Mouse (Mus musculus): Measurements from ENCODE around the gene Gsg1. TPM values are rescaled to one million over a fixed set of nuclear protein-coding genes. Genes with fewer than 3 reads are reported as not detected.

The Gsg1 gene
- polyA plus RNA-seq, 1 experiment from 2014 or later, result 3.2 TPM

DNA sequence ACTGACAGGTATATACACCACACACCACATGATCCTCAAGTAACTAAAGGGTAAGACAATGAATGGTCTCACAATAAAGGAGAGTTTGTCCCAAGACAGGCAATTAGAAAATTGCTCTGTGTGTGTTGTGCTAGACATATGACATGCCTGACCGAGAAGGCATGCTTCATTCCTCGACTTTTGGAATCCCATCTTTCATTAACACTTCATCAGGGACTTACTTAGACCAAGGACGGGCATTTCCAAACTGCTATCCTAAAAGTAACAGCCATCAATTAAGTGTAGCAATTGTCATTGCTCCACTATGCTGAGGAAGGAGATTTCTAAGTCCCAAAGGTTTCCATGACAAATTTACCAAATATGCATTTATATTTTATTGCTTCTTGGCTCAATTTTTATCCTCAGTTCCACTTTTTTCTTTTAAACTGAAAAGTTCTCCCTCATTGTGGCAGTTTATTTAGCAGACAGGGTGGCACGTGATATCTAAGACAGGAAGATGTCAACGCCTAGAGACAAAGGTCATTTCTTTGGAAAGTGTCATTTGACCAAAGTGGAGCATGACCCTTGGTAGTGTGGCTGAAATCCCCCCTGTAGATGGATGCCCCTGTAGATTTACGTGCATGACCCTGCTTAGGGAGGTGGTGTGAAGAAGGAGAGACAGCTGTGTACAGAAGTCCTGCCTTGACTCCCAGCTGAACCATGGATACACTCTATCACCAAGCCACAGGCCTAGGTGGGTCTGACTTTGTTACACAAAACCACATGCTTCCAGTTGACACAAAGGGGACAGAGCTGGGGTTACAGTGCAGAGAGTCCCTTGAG, 22.5 kb upstream of the Gsg1 start:
- ATAC-seq (ENCODE audit: insufficient number of reproducible peaks, low FRiP score, low TSS enrichment, low read depth), result no peak
- Histone ChIP-seq H3K27me3 (no peaks in the 10 kb centered on the region), H3K27ac (no peak overlapping the region), H3K4me1 (peaks cover 11% of the 10 kb centered on the region), H3K4me2 (no peak overlapping the region), H3K36me3 (no peaks in the 10 kb centered on the region), H3K4me3 (no peak overlapping the region), H3K9me3 (no peaks in the 10 kb centered on the region), H3K9ac (no peak overlapping the region)
- WGBS, result 56% methylated on average over 6 of the region's 6 CpGs

DNA sequence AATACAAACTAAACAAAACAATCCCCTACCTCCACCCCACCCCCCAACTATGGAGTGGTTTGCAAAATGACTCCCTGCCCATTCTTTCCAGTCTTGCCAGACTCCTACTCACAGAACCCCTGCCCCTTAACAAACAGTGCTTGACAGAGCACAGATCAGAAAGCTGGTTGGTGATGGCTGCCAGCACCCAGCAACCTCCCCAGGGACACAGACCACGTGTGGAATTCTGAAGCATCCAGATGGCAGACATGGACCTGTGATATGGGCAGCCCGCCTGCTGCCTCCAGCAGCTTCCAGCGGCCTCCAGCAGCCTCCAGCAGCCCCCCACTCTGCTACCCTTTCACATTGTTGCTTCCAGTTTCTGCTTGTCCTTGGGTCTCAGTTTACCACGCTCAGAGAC, 21.1 kb upstream of the Gsg1 start:
- Histone ChIP-seq H3K4me1 (peaks cover 10% of the 10 kb centered on the region), H3K36me3 (no peaks in the 10 kb centered on the region), H3K4me2 (no peak overlapping the region), H3K9ac (no peak overlapping the region), H3K27me3 (no peaks in the 10 kb centered on the region), H3K9me3 (no peaks in the 10 kb centered on the region), H3K27ac (no peak overlapping the region), H3K4me3 (no peak overlapping the region)
- 68% methylated on average over 4 of the region's 4 CpGs for WGBS
- ATAC-seq (ENCODE audit: insufficient number of reproducible peaks, low FRiP score, low TSS enrichment, low read depth), result no peak

DNA sequence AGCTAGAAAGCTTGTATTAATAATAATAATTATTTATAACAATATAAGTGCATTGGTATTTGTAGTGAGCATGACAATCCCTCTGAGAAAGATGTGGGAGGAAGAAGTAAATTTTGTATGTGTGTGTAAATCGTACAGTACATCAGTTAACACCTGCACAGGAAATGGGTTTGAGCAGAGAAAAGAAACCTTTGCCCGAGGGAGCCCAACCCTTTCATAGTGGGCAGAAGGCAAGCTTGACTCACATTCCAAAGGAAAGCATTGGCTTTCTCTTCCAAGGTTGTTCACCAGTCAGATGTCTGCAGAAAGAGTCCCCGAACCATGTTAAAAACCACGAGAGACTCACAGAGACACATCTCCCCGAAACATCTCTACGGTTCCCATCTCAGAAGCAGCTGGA, 18.9 kb upstream of the Gsg1 start:
- H3K9me3 ChIP-seq, result no peaks in the 10 kb centered on the region
- H3K4me2 ChIP-seq, result no peak overlapping the region
- no peaks in the 10 kb centered on the region for H3K36me3 ChIP-seq
- H3K27me3 ChIP-seq, result no peaks in the 10 kb centered on the region
- 0 out of 2 replicates have a peak, but pooled peaks cover 2% of the 10 kb centered on the region for H3K4me1 ChIP-seq
- WGBS, result 70% methylated on average over 6 of the region's 6 CpGs
- H3K27ac ChIP-seq, result no peak overlapping the region
- H3K4me3 ChIP-seq, result no peak overlapping the region
- ATAC-seq (ENCODE audit: insufficient number of reproducible peaks, low FRiP score, low TSS enrichment, low read depth), result no peak
- H3K9ac ChIP-seq, result no peak overlapping the region

GRCm38 (mm10) chr6:135271761-135272160, 17.6 kb upstream of the Gsg1 start:
- Histone ChIP-seq H3K9ac (no peak overlapping the region), H3K4me3 (no peak overlapping the region), H3K27me3 (no peaks in the 10 kb centered on the region), H3K4me1 (0 out of 2 replicates have a peak, but pooled peaks cover 2% of the 10 kb centered on the region), H3K9me3 (no peaks in the 10 kb centered on the region), H3K36me3 (no peaks in the 10 kb centered on the region), H3K27ac (no peak overlapping the region), H3K4me2 (no peak overlapping the region)
- 67% methylated on average over 2 of the region's 2 CpGs for WGBS
- no peak for ATAC-seq (ENCODE audit: insufficient number of reproducible peaks, low FRiP score, low TSS enrichment, low read depth)

GRCm38 (mm10) chr6:135269626-135270025, 15.5 kb upstream of the Gsg1 start:
- Histone ChIP-seq H3K27me3 (no peaks in the 10 kb centered on the region), H3K4me2 (no peak overlapping the region), H3K9ac (no peak overlapping the region), H3K36me3 (no peaks in the 10 kb centered on the region), H3K9me3 (no peaks in the 10 kb centered on the region), H3K4me3 (no peak overlapping the region), H3K27ac (no peak overlapping the region), H3K4me1 (0 out of 2 replicates have a peak, but pooled peaks cover 2% of the 10 kb centered on the region)
- 43% methylated on average over 6 of the region's 6 CpGs for WGBS
- ATAC-seq (ENCODE audit: insufficient number of reproducible peaks, low FRiP score, low TSS enrichment, low read depth), result no peak

DNA sequence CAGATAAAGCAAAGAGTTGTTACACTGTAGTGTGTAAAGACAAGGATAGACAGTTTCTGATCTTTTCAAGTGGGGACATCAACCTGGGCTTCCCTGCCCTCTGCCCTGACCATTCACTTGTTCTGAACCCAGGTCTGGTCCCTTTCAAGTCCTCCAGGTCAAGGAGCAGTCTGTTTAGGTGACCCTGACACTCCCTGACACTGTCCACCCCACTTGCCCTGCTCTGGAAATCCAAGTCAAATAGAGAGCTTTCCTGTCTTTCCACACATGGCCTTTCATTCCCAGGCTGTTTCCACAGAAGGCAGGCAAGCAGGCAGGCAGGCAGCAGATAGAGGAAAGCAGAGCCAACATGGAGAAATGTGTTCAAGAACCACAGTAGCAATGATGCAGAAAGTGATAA, 14.2 kb upstream of the Gsg1 start:
- H3K9me3 ChIP-seq, result 0 out of 2 replicates have a peak, but pooled peaks cover 3% of the 10 kb centered on the region
- no peak overlapping the region for H3K4me2 ChIP-seq
- ATAC-seq (ENCODE audit: insufficient number of reproducible peaks, low FRiP score, low TSS enrichment, low read depth), result no peak
- H3K4me3 ChIP-seq, result no peak overlapping the region
- no peaks in the 10 kb centered on the region for H3K36me3 ChIP-seq
- no peaks in the 10 kb centered on the region for H3K27me3 ChIP-seq
- no peak overlapping the region for H3K27ac ChIP-seq
- no peak overlapping the region for H3K9ac ChIP-seq
- 0 out of 2 replicates have a peak, but pooled peaks cover 2% of the 10 kb centered on the region for H3K4me1 ChIP-seq

DNA sequence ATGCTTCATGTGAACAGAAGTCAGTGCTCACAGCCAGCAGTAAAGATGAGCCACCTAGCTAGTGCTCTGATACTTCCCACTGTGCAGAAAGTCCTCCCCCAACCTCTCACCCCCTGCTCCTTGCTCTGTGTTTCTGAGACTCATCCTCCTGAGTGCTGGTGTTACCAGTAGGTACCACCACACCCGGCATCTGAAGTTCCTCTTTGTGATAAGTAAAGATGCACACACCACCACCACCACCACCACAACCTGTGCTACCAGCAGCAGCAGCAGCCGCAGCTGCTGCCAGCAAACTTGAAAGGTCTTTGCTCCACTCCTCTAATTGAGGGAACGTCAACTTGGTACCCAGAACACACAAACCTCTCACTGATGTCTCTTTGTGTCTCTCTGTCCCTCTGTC, 13.1 kb upstream of the Gsg1 start:
- H3K4me1 ChIP-seq, result 0 out of 2 replicates have a peak, but pooled peaks cover 2% of the 10 kb centered on the region
- no peaks in the 10 kb centered on the region for H3K27me3 ChIP-seq
- no peaks in the 10 kb centered on the region for H3K36me3 ChIP-seq
- no peak overlapping the region for H3K27ac ChIP-seq
- H3K9ac ChIP-seq, result no peak overlapping the region
- no peak overlapping the region for H3K4me2 ChIP-seq
- no peak overlapping the region for H3K4me3 ChIP-seq
- WGBS, result 73% methylated on average over 3 of the region's 3 CpGs
- 0 out of 2 replicates have a peak, but pooled peaks cover 3% of the 10 kb centered on the region for H3K9me3 ChIP-seq
- no peak for ATAC-seq (ENCODE audit: insufficient number of reproducible peaks, low FRiP score, low TSS enrichment, low read depth)

DNA sequence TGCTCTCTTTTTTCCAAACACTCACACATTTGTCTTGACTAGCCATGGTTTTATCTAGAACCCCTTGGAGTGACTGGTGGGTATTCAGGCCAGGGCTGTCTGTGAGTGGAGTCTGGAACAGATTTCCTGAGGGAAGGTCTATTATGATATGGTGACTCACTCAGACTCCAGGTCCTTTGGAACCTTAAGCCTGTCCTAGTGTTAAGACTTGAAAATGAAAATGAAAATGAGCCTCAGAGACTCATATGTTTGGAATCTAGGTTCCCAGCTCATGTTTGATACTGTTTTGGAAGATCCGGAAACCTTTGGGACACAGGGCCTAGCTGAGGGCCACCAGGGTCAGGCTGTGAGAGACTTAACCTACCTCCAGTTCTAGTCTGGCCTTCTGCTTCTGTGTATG, 11.9 kb upstream of the Gsg1 start:
- 0 out of 2 replicates have a peak, but pooled peaks cover 2% of the 10 kb centered on the region for H3K4me1 ChIP-seq
- H3K4me2 ChIP-seq, result no peak overlapping the region
- no peak overlapping the region for H3K27ac ChIP-seq
- ATAC-seq (ENCODE audit: insufficient number of reproducible peaks, low FRiP score, low TSS enrichment, low read depth), result no peak
- H3K9ac ChIP-seq, result no peak overlapping the region
- H3K4me3 ChIP-seq, result no peak overlapping the region
- H3K36me3 ChIP-seq, result no peaks in the 10 kb centered on the region
- 97% methylated on average over 1 of the region's 1 CpGs for WGBS
- H3K27me3 ChIP-seq, result no peaks in the 10 kb centered on the region
- 0 out of 2 replicates have a peak, but pooled peaks cover 3% of the 10 kb centered on the region for H3K9me3 ChIP-seq

GRCm38 (mm10) chr6:135264136-135264535, 10.0 kb upstream of the Gsg1 start:
- no peak overlapping the region for H3K4me2 ChIP-seq
- H3K4me1 ChIP-seq, result no peaks in the 10 kb centered on the region
- no peak overlapping the region for H3K9ac ChIP-seq
- no peaks in the 10 kb centered on the region for H3K27me3 ChIP-seq
- no peak overlapping the region for H3K4me3 ChIP-seq
- no peaks in the 10 kb centered on the region for H3K36me3 ChIP-seq
- 86% methylated on average over 6 of the region's 6 CpGs for WGBS
- H3K27ac ChIP-seq, result no peak overlapping the region
- 0 out of 2 replicates have a peak, but pooled peaks cover 3% of the 10 kb centered on the region for H3K9me3 ChIP-seq
- no peak for ATAC-seq (ENCODE audit: insufficient number of reproducible peaks, low FRiP score, low TSS enrichment, low read depth)

GRCm38 (mm10) chr6:135262565-135262964, 8.4 kb upstream of the Gsg1 start:
- H3K9me3 ChIP-seq, result 0 out of 2 replicates have a peak, but pooled peaks cover 3% of the 10 kb centered on the region
- 47% methylated on average over 2 of the region's 2 CpGs for WGBS
- H3K9ac ChIP-seq, result no peak overlapping the region
- ATAC-seq (ENCODE audit: insufficient number of reproducible peaks, low FRiP score, low TSS enrichment, low read depth), result no peak
- H3K36me3 ChIP-seq, result no peaks in the 10 kb centered on the region
- H3K27ac ChIP-seq, result no peak overlapping the region
- no peaks in the 10 kb centered on the region for H3K4me1 ChIP-seq
- no peaks in the 10 kb centered on the region for H3K27me3 ChIP-seq
- no peak overlapping the region for H3K4me2 ChIP-seq
- no peak overlapping the region for H3K4me3 ChIP-seq

DNA sequence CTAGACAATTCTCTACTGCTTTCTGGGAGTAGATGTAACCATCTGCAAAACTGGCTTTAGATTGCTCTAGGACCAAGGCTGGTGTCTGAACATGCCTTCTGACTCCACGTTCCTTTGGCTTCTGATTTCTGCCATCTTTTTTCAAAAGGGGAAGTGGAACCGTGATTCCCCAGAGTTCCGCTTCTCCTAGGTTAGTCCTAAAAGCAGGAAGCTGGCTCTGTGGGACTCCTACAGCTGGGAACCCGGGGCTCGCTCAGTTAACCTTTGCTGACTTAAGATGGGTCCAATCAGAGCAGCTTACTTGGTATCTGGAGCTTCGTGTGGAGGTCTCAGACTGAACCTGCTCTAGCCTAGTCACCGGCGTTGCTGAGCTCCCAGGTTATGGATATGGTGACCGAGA, 7.0 kb upstream of the Gsg1 start:
- ATAC-seq (ENCODE audit: insufficient number of reproducible peaks, low FRiP score, low TSS enrichment, low read depth), result no peak
- Histone ChIP-seq H3K27me3 (no peaks in the 10 kb centered on the region), H3K27ac (no peak overlapping the region), H3K9ac (no peak overlapping the region), H3K4me3 (no peak overlapping the region), H3K9me3 (0 out of 2 replicates have a peak, but pooled peaks cover 3% of the 10 kb centered on the region), H3K4me1 (no peaks in the 10 kb centered on the region), H3K36me3 (no peaks in the 10 kb centered on the region), H3K4me2 (no peak overlapping the region)
- WGBS, result 87% methylated on average over 9 of the region's 9 CpGs

DNA sequence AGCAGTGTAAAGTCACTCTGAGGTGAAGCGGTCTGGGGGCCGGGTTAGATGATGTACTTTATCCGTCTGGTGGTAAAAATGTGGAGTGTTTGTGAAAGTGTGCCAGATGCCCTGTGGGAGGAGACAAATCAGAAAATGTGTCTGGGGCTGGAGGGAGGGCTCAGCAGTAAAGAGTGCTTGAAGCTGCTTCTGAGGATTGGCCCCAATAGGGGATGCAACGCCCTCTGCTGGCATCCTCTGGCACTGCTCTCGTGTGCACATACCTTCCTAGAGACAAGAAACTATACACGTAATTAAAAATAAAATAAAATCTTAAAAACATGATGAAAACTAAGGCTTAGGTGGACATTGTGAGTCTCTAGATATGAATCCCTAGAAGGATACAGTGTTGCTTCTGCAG, 6.3 kb upstream of the Gsg1 start:
- 89% methylated on average over 6 of the region's 6 CpGs for WGBS
- Histone ChIP-seq H3K9ac (no peak overlapping the region), H3K36me3 (no peaks in the 10 kb centered on the region), H3K4me3 (no peak overlapping the region), H3K27ac (no peak overlapping the region), H3K4me2 (no peak overlapping the region), H3K4me1 (no peaks in the 10 kb centered on the region), H3K9me3 (0 out of 2 replicates have a peak, but pooled peaks cover 3% of the 10 kb centered on the region), H3K27me3 (no peaks in the 10 kb centered on the region)
- no peak for ATAC-seq (ENCODE audit: insufficient number of reproducible peaks, low FRiP score, low TSS enrichment, low read depth)

All from limb, embryonic 15.5 days (tissue).